Mouse (Mus musculus): ENCODE results near the gene Mpp2. TPM values are rescaled to one million over a fixed set of nuclear protein-coding genes. Genes with fewer than 3 reads are reported as not detected.

Gene Mpp2
- polyA plus RNA-seq (2017; shearing (Covaris generic)), result 1 to 10 TPM; 1.5 to 3.2 TPM

GRCm38 (mm10) chr11:102087931-102088898 is at the start of gene Mpp2:
Mpp2 (minus strand) TSS chr11:102088515.

GRCm38 (mm10) chr11:102107732-102108131 is 19.4 kb upstream of the Mpp2 start, which contains the start of gene Pyy:
Pyy (minus strand) TSS chr11:102107832.

GRCm38 (mm10) chr11:102101219-102101618 is 12.9 kb upstream of the Mpp2 start, which contains the start of gene Ppy:
Ppy (minus strand) TSS chr11:102101319.

GRCm38 (mm10) chr11:102041350-102041949 is 46.9 kb downstream of the Mpp2 start, which contains the start of gene Cd300lg:
Cd300lg (plus strand) TSS chr11:102041509.

GRCm38 (mm10) chr11:102028087-102028816 is 60.1 kb downstream of the Mpp2 start, which contains the start of gene Mpp3:
Mpp3 (minus strand) TSS chr11:102028461.

Other genes with a start within 250 kb of the Mpp2 start
- gene Meox1, start 194.1 kb downstream of the Mpp2 start, polyA plus RNA-seq (2017; shearing (Covaris generic)), result under 1 TPM in 1 of 2 experiments, not detected in 1; 0.10 TPM
- not detected for gene Sost, start 121.5 kb downstream of the Mpp2 start, polyA plus RNA-seq (2017; shearing (Covaris generic))
- gene Cfap97d1, start 104.2 kb downstream of the Mpp2 start, polyA plus RNA-seq (2017; shearing (Covaris generic)), result not detected
- 1 to 10 TPM in 1 of 2 experiments, under 1 TPM in 1; 0.77 to 1.6 TPM for gene Dusp3, start 101.5 kb downstream of the Mpp2 start, polyA plus RNA-seq (2017; shearing (Covaris generic))
- gene Mpp3, start 60.1 kb downstream of the Mpp2 start, polyA plus RNA-seq (2017; shearing (Covaris generic)), result under 1 TPM; 0.06 to 0.15 TPM
- under 1 TPM in 1 of 2 experiments, not detected in 1; 0.21 TPM for gene Cd300lg, start 47.0 kb downstream of the Mpp2 start, polyA plus RNA-seq (2017; shearing (Covaris generic))
- gene Ppy, start 12.8 kb upstream of the Mpp2 start, polyA plus RNA-seq (2017; shearing (Covaris generic)), result not detected
- gene Pyy, start 19.3 kb upstream of the Mpp2 start, polyA plus RNA-seq (2017; shearing (Covaris generic)), result not detected
- gene Nags, start 57.0 kb upstream of the Mpp2 start, polyA plus RNA-seq (2017; shearing (Covaris generic)), result under 1 TPM in 1 of 2 experiments, not detected in 1; 0.14 TPM
- 10 to 100 TPM in 1 of 2 experiments, 1 to 10 TPM in 1; 4.9 to 10.4 TPM for gene Tmem101, start 67.9 kb upstream of the Mpp2 start, polyA plus RNA-seq (2017; shearing (Covaris generic))
- 10 to 100 TPM; 71.5 to 99.9 TPM for gene Lsm12, start 96.8 kb upstream of the Mpp2 start, polyA plus RNA-seq (2017; shearing (Covaris generic))
- 10 to 100 TPM; 23.4 to 38.3 TPM for gene G6pc3, start 101.1 kb upstream of the Mpp2 start, polyA plus RNA-seq (2017; shearing (Covaris generic))
- 10 to 100 TPM; 23.2 to 25.0 TPM for gene Hdac5, start 141.7 kb upstream of the Mpp2 start, polyA plus RNA-seq (2017; shearing (Covaris generic))
- gene BC030867, start 160.4 kb upstream of the Mpp2 start, polyA plus RNA-seq (2017; shearing (Covaris generic)), result 1 to 10 TPM; 1.3 to 2.5 TPM
- not detected for gene Asb16, start 180.2 kb upstream of the Mpp2 start, polyA plus RNA-seq (2017; shearing (Covaris generic))
- 10 to 100 TPM; 53.2 to 53.9 TPM for gene Tmub2, start 196.4 kb upstream of the Mpp2 start, polyA plus RNA-seq (2017; shearing (Covaris generic))
- 10 to 100 TPM; 18.9 to 21.8 TPM for gene Atxn7l3, start 208.1 kb upstream of the Mpp2 start, polyA plus RNA-seq (2017; shearing (Covaris generic))
- 100 to 1,000 TPM; 104 to 123 TPM for gene Ubtf, start 231.2 kb upstream of the Mpp2 start, polyA plus RNA-seq (2017; shearing (Covaris generic))

Measured in activated CD4-positive, CD25-positive, alpha-beta regulatory T cell (primary cell).